Mouse (Mus musculus) neural tube, embryonic 14.5 days (tissue): Measurements from ENCODE around the gene Ensa. TPM values are rescaled to one million over a fixed set of nuclear protein-coding genes. Genes with fewer than 3 reads are reported as not detected.

Experiments used
- ATAC-seq: fragments of 200-750 bp; cut with Nextera tagmentation; 2 replicates; pipeline ENCODE4 v1.8.0; 2017; ENCODE audit warnings: low read depth, mild to moderate bottlenecking, moderate TSS enrichment, moderate library complexity
- H3K27ac ChIP-seq: fragments of 300-500 bp; sonication (generic); 2 replicates; pipeline ENCODE4 v1.5.1; 2014; ENCODE audit warnings: low read depth, mild to moderate bottlenecking, control low read depth, low read length, moderate library complexity, mixed read lengths
- H3K27me3 ChIP-seq: fragments of 300-500 bp; sonication (generic); 2 replicates; pipeline ENCODE4 v1.6.1; 2014; ENCODE audit warnings: low read length; ENCODE audit not compliant: control insufficient read depth, insufficient read depth
- H3K36me3 ChIP-seq: fragments of 300-500 bp; sonication (generic); 2 replicates; pipeline ENCODE4 v1.6.1; 2014; ENCODE audit warnings: low read length, mixed read lengths; ENCODE audit not compliant: control insufficient read depth, insufficient read depth
- H3K4me1 ChIP-seq: fragments of 300-500 bp; sonication (generic); 2 replicates; pipeline ENCODE4 v1.6.1; 2014; ENCODE audit warnings: low read length; ENCODE audit not compliant: control insufficient read depth, insufficient read depth
- H3K4me2 ChIP-seq: fragments of 300-500 bp; sonication (generic); 2 replicates; pipeline ENCODE4 v1.6.1; 2014; ENCODE audit warnings: mild to moderate bottlenecking, low read depth, low read length, control low read depth
- H3K4me3 ChIP-seq: fragments of 300-500 bp; sonication (generic); 2 replicates; pipeline ENCODE4 v1.5.1; 2014; ENCODE audit warnings: low read depth, low read length, control low read depth, mixed read lengths
- H3K9ac ChIP-seq: fragments of 300-500 bp; sonication (generic); replicated peaks from 2 replicates; pipeline ENCODE4 v1.6.1; 2014; ENCODE audit warnings: low read depth, mild to moderate bottlenecking, control low read depth, low read length, mixed read lengths
- H3K9me3 ChIP-seq: fragments of 300-500 bp; sonication (generic); 2 replicates; pipeline ENCODE4 v1.6.1; 2016; ENCODE audit warnings: low read length; ENCODE audit not compliant: control insufficient read depth
- WGBS: fragments of 180-500 bp; shearing (Covaris S2); extraction: QIAGEN DNeasy Blood & Tissue Kit; methylation state at CpG from one replicate; pipeline ENCODE4 v1.1.7; 2014; 5-methylcytosine and 5-hydroxymethylcytosine counted together
- polyA plus RNA-seq: library from polyadenylated mRNA; unstranded; fragments of >200 nt; fragmentation: Nextera tagmentation; extraction: Ambion mirVana; gene quantifications from 2 replicates; pipeline ENCODE4 v1.2.1, GENCODE M21; 2014

The Ensa gene
- polyA plus RNA-seq, 1 experiment from 2014 or later = 101 TPM

DNA sequence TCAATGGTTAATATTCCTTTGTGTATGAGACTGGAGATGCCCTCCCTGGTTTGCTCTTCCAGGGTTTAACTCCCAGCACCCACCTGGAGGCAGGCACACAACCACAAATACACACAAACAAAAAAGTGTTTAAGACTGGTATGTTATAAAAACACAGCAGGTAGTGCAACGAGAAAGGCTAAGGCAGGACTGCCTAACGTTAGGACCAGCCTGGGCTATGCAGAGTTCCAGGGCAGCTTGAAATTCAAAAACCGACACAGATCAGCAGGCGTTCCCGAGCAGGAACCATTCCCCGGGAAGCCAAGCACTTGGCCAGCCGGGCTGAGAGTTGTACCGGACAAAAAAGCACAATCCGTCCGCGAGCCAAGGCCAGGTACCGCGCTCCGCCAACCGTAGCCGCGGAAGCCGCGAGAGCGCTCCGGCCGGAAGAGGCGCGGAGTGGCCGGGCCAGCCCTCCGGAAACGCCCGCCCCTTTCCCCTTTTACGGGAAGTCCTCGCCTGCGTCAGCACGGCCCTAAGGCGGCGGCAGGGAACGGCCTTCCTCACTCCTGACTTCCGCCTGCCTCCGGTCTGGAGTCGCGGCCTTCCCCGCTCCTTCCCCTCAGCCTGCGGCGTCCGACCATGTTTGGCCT, 33.6 kb downstream of the Ensa start, which contains the start of gene Mcl1:
Mcl1 (plus strand) TSS at position 553 of the 632 bp plus-strand sequence.
- ATAC-seq = peak; percentile 98
- H3K36me3 ChIP-seq = peaks cover 20% of the 10 kb centered on the region; the same call in 1 of the 2 replicates
- peaks cover 25% of the 10 kb centered on the region for H3K4me1 ChIP-seq
- no peaks in the 10 kb centered on the region for H3K9me3 ChIP-seq
- H3K4me3 ChIP-seq = peak within 1 kb of the TSS; percentile 99
- peak within 1 kb of the TSS; percentile 98 for H3K27ac ChIP-seq
- peak within 1 kb of the TSS; percentile 100 for H3K9ac ChIP-seq
- WGBS = under 1% methylated on average over 43 of the region's 43 CpGs
- peak within 1 kb of the TSS; percentile 98 for H3K4me2 ChIP-seq
- no peaks in the 10 kb centered on the region for H3K27me3 ChIP-seq

DNA sequence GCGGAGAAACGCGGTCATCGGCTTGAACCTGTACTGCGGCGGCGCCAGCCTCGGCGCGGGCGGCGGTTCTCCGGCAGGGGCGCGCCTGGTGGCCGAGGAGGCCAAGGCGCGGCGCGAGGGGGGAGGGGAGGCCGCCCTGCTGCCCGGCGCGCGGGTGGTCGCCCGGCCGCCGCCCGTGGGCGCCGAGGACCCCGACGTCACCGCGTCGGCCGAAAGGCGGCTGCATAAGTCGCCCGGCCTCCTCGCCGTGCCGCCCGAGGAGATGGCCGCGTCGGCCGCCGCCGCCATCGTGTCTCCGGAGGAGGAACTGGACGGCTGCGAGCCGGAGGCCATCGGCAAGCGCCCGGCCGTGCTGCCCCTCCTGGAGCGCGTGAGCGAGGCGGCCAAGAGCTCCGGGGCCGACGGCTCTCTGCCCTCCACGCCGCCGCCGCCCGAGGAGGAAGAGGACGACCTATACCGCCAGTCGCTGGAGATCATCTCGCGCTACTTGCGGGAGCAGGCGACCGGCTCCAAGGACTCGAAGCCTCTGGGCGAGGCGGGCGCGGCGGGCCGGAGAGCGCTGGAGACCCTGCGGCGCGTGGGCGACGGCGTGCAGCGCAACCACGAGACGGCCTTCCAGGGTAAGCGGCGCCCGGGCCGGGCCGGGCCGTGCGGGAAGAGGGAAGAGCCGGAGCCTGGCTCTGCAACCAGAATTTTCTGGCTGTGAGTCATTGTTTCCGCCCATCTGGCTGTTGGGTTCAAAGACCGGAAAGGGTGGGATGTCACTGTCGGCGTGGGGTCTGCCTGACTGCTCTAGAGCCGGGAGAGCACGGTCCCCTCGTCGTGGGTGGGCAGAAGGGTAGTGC, 34.3 kb downstream of the Ensa start:
- 3% methylated on average over 77 of the region's 113 CpGs for WGBS
- no peaks in the 10 kb centered on the region for H3K9me3 ChIP-seq
- peak overlapping the region; percentile 99 for H3K4me3 ChIP-seq
- H3K27ac ChIP-seq = peak overlapping the region; percentile 98
- peak overlapping the region; percentile 100 for H3K9ac ChIP-seq
- peak overlapping the region; percentile 98 for H3K4me2 ChIP-seq
- ATAC-seq = peak; percentile 70
- no peaks in the 10 kb centered on the region for H3K27me3 ChIP-seq
- peaks cover 26% of the 10 kb centered on the region for H3K4me1 ChIP-seq
- peaks cover 21% of the 10 kb centered on the region; the same call in 1 of the 2 replicates for H3K36me3 ChIP-seq

DNA sequence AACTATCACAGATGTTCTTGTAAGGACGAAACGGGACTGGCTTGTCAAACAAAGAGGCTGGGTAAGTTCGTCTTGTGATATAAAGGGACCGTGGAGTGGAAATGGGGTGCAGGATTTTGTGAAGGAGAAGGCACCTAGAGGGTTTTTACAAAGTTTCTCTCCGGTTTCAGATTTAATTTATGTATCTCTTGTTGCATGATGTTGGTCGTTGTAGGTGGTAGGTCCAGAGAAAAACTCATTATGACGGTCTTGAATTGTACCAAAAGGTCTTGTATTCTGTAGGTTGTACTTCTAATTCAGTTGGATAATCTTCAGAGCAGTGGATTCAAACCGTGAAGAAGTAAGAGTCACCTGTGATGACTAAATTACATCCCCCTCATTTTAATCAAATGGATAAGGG, 35.2 kb downstream of the Ensa start:
- ATAC-seq = no peak
- peaks cover 26% of the 10 kb centered on the region for H3K4me1 ChIP-seq
- H3K9ac ChIP-seq = peak overlapping the region; percentile 100
- H3K9me3 ChIP-seq = no peaks in the 10 kb centered on the region
- peak overlapping the region; percentile 98 for H3K4me2 ChIP-seq
- peak overlapping the region; percentile 99 for H3K4me3 ChIP-seq
- no peaks in the 10 kb centered on the region for H3K27me3 ChIP-seq
- peak overlapping the region; percentile 98 for H3K27ac ChIP-seq
- peaks cover 27% of the 10 kb centered on the region; the same call in 1 of the 2 replicates for H3K36me3 ChIP-seq
- WGBS = 3% methylated on average over 8 of the region's 8 CpGs

DNA sequence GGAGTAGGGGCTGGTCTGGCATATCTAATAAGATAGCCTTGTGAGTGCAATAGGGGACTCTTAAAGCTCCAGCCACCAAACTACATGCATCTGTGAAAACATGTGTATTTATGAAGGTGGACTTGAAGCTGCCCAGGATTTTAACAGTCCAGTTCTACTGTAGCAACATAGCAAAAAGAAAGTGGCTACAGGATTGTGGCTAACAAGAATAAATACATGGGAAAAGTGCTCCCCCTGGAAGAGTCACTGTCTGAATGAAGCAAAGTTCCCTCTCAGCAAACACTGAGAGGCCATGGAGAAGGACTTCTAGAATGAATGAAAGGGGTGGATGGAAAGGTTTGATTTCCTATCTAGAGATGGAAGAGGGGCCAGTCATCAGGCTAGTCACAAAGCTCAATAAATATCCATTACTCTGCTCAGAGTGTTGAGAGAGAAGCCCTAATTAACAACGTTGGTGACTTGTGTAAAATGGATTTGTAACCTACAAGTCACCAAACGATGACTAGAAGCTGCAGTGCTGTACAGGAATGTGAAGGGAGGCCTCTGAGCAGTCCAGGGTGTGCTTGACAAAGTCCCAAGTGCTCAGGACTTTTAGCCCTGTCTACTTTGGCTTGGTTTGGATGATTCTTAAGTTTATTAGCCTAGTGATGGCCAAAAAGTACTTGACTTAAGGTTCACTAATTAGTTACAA, 36.1 kb downstream of the Ensa start:
- Histone ChIP-seq H3K27ac (no peak overlapping the region), H3K4me2 (peak overlapping the region; percentile 98), H3K36me3 (peaks cover 27% of the 10 kb centered on the region; the same call in 1 of the 2 replicates), H3K4me3 (peak overlapping the region; percentile 99), H3K9me3 (no peaks in the 10 kb centered on the region), H3K4me1 (peaks cover 26% of the 10 kb centered on the region), H3K27me3 (no peaks in the 10 kb centered on the region), H3K9ac (peak overlapping the region; percentile 100; the same call in 1 of the 2 replicates)
- ATAC-seq = no peak
- 57% methylated on average over 2 of the region's 2 CpGs for WGBS

DNA sequence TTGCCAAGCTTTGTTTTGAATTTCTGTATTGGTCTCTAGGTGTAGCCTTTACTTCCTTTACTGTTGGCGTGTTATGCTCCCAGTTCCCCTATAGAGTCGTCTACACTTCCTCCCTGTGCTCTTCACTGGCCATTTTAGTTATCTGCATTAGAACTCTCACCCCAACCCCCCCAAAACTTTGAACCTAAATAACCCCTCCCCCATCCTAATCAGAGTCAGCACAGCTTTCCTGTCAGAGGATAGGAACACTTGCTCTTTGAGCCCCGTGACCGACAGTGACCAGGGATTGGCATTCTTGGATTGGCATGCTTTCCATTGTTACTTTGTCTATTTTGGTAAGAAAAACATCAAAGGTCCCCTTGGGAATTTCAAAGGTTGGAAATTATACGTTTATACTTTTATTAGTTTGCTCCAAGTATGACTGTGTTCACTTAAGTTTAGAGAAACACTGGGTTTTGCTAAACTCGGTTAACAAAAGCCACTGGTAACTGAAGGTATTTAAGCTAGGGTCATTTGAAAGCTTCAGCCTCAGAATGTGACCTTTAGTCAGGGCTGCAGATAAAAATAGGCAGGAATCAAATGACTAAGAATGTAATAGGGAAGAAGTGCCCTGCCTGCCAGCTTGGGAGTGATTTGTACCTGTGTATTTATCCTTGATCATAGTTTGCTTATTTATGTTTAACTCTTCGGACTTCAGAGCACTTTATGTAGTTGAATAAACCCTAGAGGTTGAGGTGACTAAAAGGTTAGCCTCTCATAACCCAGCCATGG, 37.3 kb downstream of the Ensa start:
- Histone ChIP-seq H3K4me3 (no peak overlapping the region), H3K4me1 (peaks cover 26% of the 10 kb centered on the region), H3K27me3 (no peaks in the 10 kb centered on the region), H3K9me3 (no peaks in the 10 kb centered on the region), H3K4me2 (peak overlapping the region; percentile 29), H3K36me3 (peaks cover 27% of the 10 kb centered on the region; the same call in 1 of the 2 replicates), H3K27ac (no peak overlapping the region), H3K9ac (peak overlapping the region; percentile 21; the same call in 1 of the 2 replicates)
- no peak for ATAC-seq
- WGBS = 73% methylated on average over 7 of the region's 7 CpGs

DNA sequence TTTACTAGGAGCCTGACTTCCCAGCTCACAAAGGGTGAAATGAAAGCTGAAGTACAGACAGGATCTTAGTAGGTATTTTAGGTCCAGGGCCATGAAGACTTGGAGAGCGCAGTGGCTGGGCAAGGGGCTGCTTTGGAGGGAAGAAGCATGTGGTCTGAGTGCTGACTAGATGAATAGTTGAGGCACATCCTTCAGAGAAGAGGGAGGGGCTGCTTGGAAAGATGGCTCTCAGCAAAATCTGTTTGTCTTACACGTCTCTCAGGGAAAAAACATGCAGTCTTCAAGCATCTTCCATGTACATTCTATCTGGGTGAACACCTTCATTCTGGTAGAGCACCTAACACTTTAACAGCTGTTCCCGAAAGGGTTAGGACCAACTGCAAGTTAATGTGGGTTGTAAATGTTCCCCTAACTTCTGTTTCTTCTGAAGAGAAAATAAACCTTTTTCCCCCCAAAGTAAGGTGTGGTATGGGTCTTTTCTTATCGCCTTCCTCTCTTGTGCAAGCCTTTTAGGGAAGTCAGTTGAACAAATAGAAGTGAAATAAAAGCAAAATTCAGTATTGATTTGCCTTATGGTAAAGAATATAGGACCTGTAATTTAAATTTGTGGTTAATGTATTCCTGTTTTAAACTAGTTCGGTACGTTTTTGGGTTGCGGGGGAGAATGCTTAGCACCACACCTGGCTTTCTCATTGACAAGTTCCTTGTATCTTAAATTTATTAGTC, 38.1 kb downstream of the Ensa start:
- Histone ChIP-seq H3K4me1 (peaks cover 32% of the 10 kb centered on the region), H3K4me3 (no peak overlapping the region), H3K27me3 (no peaks in the 10 kb centered on the region), H3K9ac (no peak overlapping the region), H3K27ac (no peak overlapping the region), H3K4me2 (no peak overlapping the region), H3K9me3 (no peaks in the 10 kb centered on the region), H3K36me3 (peaks cover 27% of the 10 kb centered on the region; the same call in 1 of the 2 replicates)
- 86% methylated on average over 7 of the region's 7 CpGs for WGBS
- no peak for ATAC-seq

DNA sequence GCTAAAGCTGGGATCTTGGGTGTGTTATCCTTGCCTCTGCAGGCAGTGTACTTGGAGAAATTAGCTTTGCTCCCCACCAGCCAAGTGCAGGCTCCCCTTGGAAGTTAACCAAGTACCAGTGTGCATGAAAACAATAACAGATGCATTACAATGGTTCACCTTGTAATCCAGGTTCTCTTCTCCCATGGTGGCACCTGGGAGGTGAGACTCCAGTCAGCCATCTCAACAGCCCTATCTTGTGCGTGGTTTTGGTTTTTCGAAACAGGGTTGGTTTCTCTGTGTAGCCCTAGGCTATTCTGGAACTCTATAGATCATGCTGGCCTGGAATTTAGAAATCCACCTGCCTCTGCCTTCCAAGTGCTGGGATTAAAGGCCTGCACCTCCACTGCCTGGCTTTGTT, 38.7 kb downstream of the Ensa start:
- WGBS = 75% methylated on average over 2 of the region's 2 CpGs
- Histone ChIP-seq H3K9ac (no peak overlapping the region), H3K9me3 (no peaks in the 10 kb centered on the region), H3K4me2 (no peak overlapping the region), H3K4me3 (no peak overlapping the region), H3K27me3 (no peaks in the 10 kb centered on the region), H3K4me1 (peaks cover 35% of the 10 kb centered on the region), H3K27ac (no peak overlapping the region), H3K36me3 (peaks cover 27% of the 10 kb centered on the region; the same call in 1 of the 2 replicates)
- ATAC-seq = no peak
